Mouse (Mus musculus) kidney, embryonic 15.5 days (tissue): ENCODE results near the gene Capn5. TPM values are rescaled to one million over a fixed set of nuclear protein-coding genes. Genes with fewer than 3 reads are reported as not detected.

Experiments
- ATAC-seq: fragments of 200-750 bp; cut with Nextera tagmentation; replicated peaks from 2 replicates; pipeline ENCODE4 v1.8.0; 2017; ENCODE audit warnings: moderate TSS enrichment; ENCODE audit not compliant: low FRiP score
- H3K27ac ChIP-seq: fragments of 300-500 bp; sonication (generic); 2 replicates; pipeline ENCODE4 v1.5.1; 2015; ENCODE audit warnings: mild to moderate bottlenecking, inconsistent platforms
- H3K27me3 ChIP-seq: fragments of 300-500 bp; sonication (generic); 2 replicates; pipeline ENCODE4 v1.6.1; 2015; ENCODE audit warnings: inconsistent platforms
- H3K36me3 ChIP-seq: fragments of 300-500 bp; sonication (generic); 2 replicates; pipeline ENCODE4 v1.6.1; 2015; ENCODE audit warnings: inconsistent platforms
- H3K4me1 ChIP-seq: fragments of 300-500 bp; sonication (generic); 2 replicates; pipeline ENCODE4 v1.6.1; 2015; ENCODE audit warnings: inconsistent platforms
- H3K4me2 ChIP-seq: fragments of 300-500 bp; sonication (generic); 2 replicates; pipeline ENCODE4 v1.6.1; 2015; ENCODE audit warnings: moderate library complexity, mild to moderate bottlenecking, inconsistent platforms
- H3K4me3 ChIP-seq: fragments of 300-500 bp; sonication (generic); replicated peaks from 2 replicates; pipeline ENCODE4 v1.5.1; 2015; ENCODE audit warnings: mild to moderate bottlenecking, inconsistent platforms
- H3K9ac ChIP-seq: fragments of 300-500 bp; sonication (generic); 2 replicates; pipeline ENCODE4 v1.6.1; 2015; ENCODE audit warnings: mild to moderate bottlenecking, inconsistent platforms
- H3K9me3 ChIP-seq: fragments of 300-500 bp; sonication (generic); replicated peaks from 2 replicates; pipeline ENCODE4 v1.6.1; 2016; ENCODE audit warnings: inconsistent platforms
- WGBS: fragments of 180-500 bp; shearing (Covaris S2); methylation state at CpG from one replicate; pipeline ENCODE4 v1.1.7; 2015; ENCODE audit warnings: mixed read lengths; 5-methylcytosine and 5-hydroxymethylcytosine counted together
- polyA plus RNA-seq: library from polyadenylated mRNA; unstranded; fragments of >200 nt; fragmentation: Nextera tagmentation; extraction: Ambion mirVana; gene quantifications from 2 replicates; pipeline ENCODE4 v1.2.1, GENCODE M21; 2015

The Capn5 gene
- polyA plus RNA-seq: 12.7 and 14.1 TPM in 2 replicates

GRCm38 (mm10) chr7:98177929-98178559 lies at the start of gene Capn5:
Gene Capn5 (minus strand): TSS chr7:98178274.
- H3K4me3 ChIP-seq: peak within 1 kb of the TSS; percentile 64
- H3K9me3 ChIP-seq: no peaks in the 10 kb centered on the region
- H3K4me2 ChIP-seq: peak within 1 kb of the TSS; percentile 76
- H3K4me1 ChIP-seq: peaks cover 36% of the 10 kb centered on the region
- under 1% methylated on average over 38 of the region's 44 CpGs for WGBS
- no peaks in the 10 kb centered on the region for H3K36me3 ChIP-seq
- H3K9ac ChIP-seq: peak within 1 kb of the TSS; percentile 55
- peak; percentile 86 for ATAC-seq
- 0 out of 2 replicates have a peak, but pooled peaks cover 6% of the 10 kb centered on the region for H3K27me3 ChIP-seq
- peak within 1 kb of the TSS; percentile 93 for H3K27ac ChIP-seq

GRCm38 (mm10) chr7:98223796-98224195 lies 45.7 kb upstream of the Capn5 start:
- ATAC-seq: no peak
- Histone ChIP-seq H3K4me2 (no peak overlapping the region), H3K9ac (no peak overlapping the region), H3K36me3 (no peaks in the 10 kb centered on the region), H3K4me1 (no peaks in the 10 kb centered on the region), H3K27me3 (no peaks in the 10 kb centered on the region), H3K4me3 (no peak overlapping the region), H3K27ac (no peak overlapping the region), H3K9me3 (no peaks in the 10 kb centered on the region)
- WGBS: 88% methylated on average over 4 of the region's 4 CpGs

- H3K9me3 ChIP-seq: no peaks in the 10 kb centered on the region
- H3K27me3 ChIP-seq: no peaks in the 10 kb centered on the region
- ATAC-seq: no peak
- H3K4me1 ChIP-seq: no peaks in the 10 kb centered on the region
- no peak overlapping the region for H3K4me3 ChIP-seq
- H3K9ac ChIP-seq: no peak overlapping the region
- H3K4me2 ChIP-seq: no peak overlapping the region
- H3K36me3 ChIP-seq: 0 out of 2 replicates have a peak, but pooled peaks cover 3% of the 10 kb centered on the region
- no peak overlapping the region for H3K27ac ChIP-seq
Observed at GRCm38 (mm10) chr7:98216713-98217112, 38.6 kb upstream of the Capn5 start.

DNA sequence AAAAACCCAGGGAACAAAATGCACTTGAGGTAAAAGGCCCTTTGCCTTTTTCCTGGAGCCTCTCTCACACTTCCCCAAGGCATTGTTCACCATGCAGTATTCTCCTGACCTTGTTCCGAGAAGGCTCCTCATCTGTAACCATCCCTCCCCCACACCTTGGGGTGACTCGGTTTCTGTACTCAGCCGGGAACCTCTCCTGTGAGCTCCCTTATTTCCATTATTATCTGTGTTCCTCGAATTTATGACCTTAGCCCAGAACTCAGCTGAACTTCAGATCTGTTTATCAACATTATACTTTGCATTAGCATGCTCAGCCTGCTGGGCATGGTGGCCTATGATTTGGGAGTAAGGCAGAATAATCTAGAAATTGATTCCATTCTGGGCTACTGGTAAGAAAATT lies 24.9 kb upstream of the Capn5 start:
- H3K4me3 ChIP-seq: no peak overlapping the region
- no peak for ATAC-seq
- no peaks in the 10 kb centered on the region for H3K9me3 ChIP-seq
- H3K4me2 ChIP-seq: no peak overlapping the region
- H3K36me3 ChIP-seq: no peaks in the 10 kb centered on the region
- no peaks in the 10 kb centered on the region for H3K27me3 ChIP-seq
- no peak overlapping the region for H3K9ac ChIP-seq
- H3K27ac ChIP-seq: no peak overlapping the region
- no peaks in the 10 kb centered on the region for H3K4me1 ChIP-seq
- WGBS: 68% methylated on average over 4 of the region's 4 CpGs

DNA sequence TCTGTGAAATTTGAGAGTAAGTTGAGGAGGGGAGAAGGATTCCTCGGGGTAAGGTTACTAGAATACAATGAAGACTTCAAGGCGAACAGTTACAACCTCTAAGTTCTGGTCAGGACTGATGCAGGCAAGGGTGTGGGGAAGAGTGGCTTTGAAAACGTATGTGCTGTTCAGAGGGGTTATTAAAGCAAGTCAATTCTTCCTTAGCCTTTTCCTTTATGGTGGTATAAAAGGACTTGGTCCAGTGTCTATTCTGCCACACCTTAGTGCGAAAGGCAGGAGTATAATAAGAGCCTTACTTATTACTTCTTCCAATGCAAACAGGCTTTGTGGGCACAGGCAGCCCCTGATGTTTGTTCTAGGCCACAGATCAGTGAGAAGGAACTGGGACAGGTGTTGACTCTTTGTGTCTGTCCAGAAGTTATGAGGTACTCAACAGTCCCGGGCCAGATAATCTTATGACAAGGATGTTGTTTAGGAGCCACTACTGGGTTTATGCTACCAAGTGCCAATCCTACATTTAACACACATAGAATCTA lies 23.5 kb upstream of the Capn5 start:
- H3K27me3 ChIP-seq: peaks cover 3% of the 10 kb centered on the region
- no peak overlapping the region for H3K4me3 ChIP-seq
- no peak for ATAC-seq
- H3K9ac ChIP-seq: no peak overlapping the region
- no peak overlapping the region for H3K27ac ChIP-seq
- H3K4me1 ChIP-seq: no peaks in the 10 kb centered on the region
- 69% methylated on average over 5 of the region's 5 CpGs for WGBS
- no peak overlapping the region for H3K4me2 ChIP-seq
- no peaks in the 10 kb centered on the region for H3K9me3 ChIP-seq
- H3K36me3 ChIP-seq: no peaks in the 10 kb centered on the region

GRCm38 (mm10) chr7:98200396-98200795 lies 22.3 kb upstream of the Capn5 start:
- no peak overlapping the region for H3K27ac ChIP-seq
- H3K4me2 ChIP-seq: no peak overlapping the region
- ATAC-seq: no peak
- H3K27me3 ChIP-seq: peaks cover 14% of the 10 kb centered on the region
- H3K9me3 ChIP-seq: no peaks in the 10 kb centered on the region
- H3K36me3 ChIP-seq: no peaks in the 10 kb centered on the region
- no peak overlapping the region for H3K9ac ChIP-seq
- no peaks in the 10 kb centered on the region for H3K4me1 ChIP-seq
- WGBS: 95% methylated on average over 3 of the region's 3 CpGs
- H3K4me3 ChIP-seq: no peak overlapping the region

GRCm38 (mm10) chr7:98199381-98199780 lies 21.3 kb upstream of the Capn5 start, which contains the start of gene B3gnt6:
Gene B3gnt6 (minus strand): TSS chr7:98199481.
- no peaks in the 10 kb centered on the region for H3K9me3 ChIP-seq
- ATAC-seq: no peak
- no peak within 1 kb of the TSS for H3K4me3 ChIP-seq
- no peak within 1 kb of the TSS for H3K27ac ChIP-seq
- 92% methylated on average over 4 of the region's 4 CpGs for WGBS
- H3K9ac ChIP-seq: no peak within 1 kb of the TSS
- peaks cover 3% of the 10 kb centered on the region for H3K4me1 ChIP-seq
- H3K36me3 ChIP-seq: no peaks in the 10 kb centered on the region
- peaks cover 24% of the 10 kb centered on the region for H3K27me3 ChIP-seq
- no peak within 1 kb of the TSS for H3K4me2 ChIP-seq

DNA sequence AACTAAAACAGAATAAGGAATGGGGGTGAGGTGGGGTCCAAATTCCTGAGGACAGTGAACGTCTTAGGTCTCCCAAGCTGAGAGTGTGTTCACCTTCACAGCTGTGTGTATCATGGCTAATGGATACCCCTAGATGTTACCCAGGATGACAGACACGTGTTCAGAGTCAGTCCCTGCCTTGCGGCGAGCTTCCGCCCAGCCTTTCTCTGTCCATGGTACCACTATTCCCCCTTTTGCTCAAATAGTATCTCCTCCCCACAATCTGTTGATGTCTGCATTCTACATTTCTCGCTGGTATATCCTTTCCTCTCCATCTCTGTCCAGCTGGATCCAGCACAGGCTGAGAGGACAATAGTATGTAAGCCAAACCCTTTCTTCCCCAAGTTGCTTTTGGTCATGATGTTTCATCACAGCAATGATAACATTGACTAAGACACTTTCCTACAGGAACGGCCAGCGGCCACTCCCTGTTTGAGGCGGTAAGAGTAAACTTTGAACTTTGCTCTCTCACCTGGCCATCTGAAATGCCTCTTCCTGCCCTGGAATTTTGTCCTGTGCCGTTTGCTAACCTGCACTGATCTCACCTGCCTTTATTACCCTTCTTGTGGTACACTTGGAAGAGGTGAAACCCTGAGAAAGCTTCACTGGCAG lies 17.2 kb upstream of the Capn5 start:
- Histone ChIP-seq H3K4me2 (no peak overlapping the region), H3K36me3 (no peaks in the 10 kb centered on the region), H3K4me1 (peaks cover 14% of the 10 kb centered on the region), H3K4me3 (no peak overlapping the region), H3K9me3 (no peaks in the 10 kb centered on the region), H3K9ac (no peak overlapping the region), H3K27ac (no peak overlapping the region), H3K27me3 (peaks cover 60% of the 10 kb centered on the region)
- no peak; the same call in 1 of the 2 replicates for ATAC-seq
- WGBS: 36% methylated on average over 10 of the region's 10 CpGs

DNA sequence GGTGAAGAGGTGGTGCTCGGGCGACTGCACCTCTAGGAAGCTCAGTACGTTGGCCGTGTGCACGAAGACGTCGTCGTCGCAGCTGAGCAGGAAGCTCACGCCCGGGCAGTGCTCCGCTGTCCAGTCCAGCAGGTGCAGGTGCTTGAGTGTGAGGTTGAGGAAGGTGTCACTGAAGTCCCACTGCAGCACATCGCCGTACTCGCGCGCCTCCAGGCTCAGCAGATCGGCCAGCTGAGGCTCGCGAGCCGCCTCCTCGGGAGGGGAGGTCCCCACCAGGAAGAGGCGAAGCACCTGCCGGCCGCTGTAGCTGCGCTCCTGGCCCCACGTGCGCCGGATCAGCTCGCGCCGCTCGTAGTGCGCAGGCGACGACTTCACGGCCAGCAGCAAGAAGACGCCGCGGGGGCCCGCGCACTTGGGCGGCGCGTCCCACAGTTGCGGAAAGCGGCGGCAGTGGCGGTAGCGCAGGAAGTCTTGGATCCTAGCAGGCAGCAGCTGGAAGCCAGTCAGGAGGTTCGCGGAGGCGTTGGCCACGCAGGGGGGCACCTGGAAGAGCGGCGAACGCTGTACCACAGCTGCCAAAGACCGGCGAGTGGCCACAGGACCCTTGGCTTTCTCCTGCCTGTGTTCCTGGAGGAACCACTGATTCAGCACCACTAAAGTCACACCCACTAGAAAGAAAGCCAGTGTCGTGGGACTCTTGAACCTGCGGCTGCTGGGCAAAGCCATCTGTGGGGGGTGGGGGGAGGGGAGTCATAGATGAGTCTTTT lies 16.1 kb upstream of the Capn5 start:
- Histone ChIP-seq H3K9me3 (no peaks in the 10 kb centered on the region), H3K4me2 (peak overlapping the region; percentile 80), H3K4me3 (peak overlapping the region; percentile 43), H3K4me1 (peaks cover 14% of the 10 kb centered on the region), H3K36me3 (no peaks in the 10 kb centered on the region), H3K27ac (no peak overlapping the region), H3K9ac (peak overlapping the region; percentile 35), H3K27me3 (peaks cover 61% of the 10 kb centered on the region)
- WGBS: 2% methylated on average over 60 of the region's 61 CpGs
- ATAC-seq: 0 out of 2 replicates have a peak, but pooled peaks have one; percentile 23

DNA sequence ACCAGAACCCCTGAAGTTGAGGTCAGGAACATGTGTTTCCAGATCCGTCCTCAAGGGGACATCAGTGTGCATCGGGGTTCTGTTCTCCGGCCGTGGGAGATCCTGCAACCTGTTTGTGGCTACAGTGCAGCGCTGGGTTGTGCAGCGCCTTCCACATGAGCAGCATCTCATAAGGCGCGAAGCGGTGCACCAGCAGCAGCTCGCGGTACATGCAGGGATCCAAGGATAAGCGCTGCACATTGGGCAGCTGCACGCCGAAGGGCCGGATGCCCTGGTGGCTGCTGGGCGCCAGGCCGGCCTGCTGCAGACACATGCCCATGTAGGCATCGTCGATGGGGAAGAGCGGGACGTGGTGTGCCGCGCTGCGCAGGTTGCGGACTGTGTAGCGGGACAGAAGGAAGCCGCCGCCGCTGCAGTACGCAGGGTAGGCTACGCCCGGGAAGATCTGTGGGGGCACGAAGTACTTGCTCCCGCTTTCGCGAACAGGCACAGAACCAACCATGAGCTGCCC lies 15.5 kb upstream of the Capn5 start:
- H3K4me2 ChIP-seq: peak overlapping the region; percentile 80
- H3K9me3 ChIP-seq: no peaks in the 10 kb centered on the region
- H3K4me1 ChIP-seq: peaks cover 14% of the 10 kb centered on the region
- WGBS: 6% methylated on average over 36 of the region's 36 CpGs
- H3K9ac ChIP-seq: peak overlapping the region; percentile 35
- H3K27me3 ChIP-seq: peaks cover 61% of the 10 kb centered on the region
- H3K4me3 ChIP-seq: peak overlapping the region; percentile 43
- ATAC-seq: peak; percentile 28; the same call in 1 of the 2 replicates
- no peaks in the 10 kb centered on the region for H3K36me3 ChIP-seq
- no peak overlapping the region for H3K27ac ChIP-seq

- H3K9ac ChIP-seq: no peak overlapping the region
- H3K4me1 ChIP-seq: peaks cover 14% of the 10 kb centered on the region
- no peak overlapping the region for H3K4me2 ChIP-seq
- 58% methylated on average over 17 of the region's 17 CpGs for WGBS
- H3K9me3 ChIP-seq: no peaks in the 10 kb centered on the region
- H3K27me3 ChIP-seq: peaks cover 60% of the 10 kb centered on the region
- peak; percentile 34; the same call in 1 of the 2 replicates for ATAC-seq
- no peaks in the 10 kb centered on the region for H3K36me3 ChIP-seq
- H3K27ac ChIP-seq: no peak overlapping the region
- H3K4me3 ChIP-seq: no peak overlapping the region
Observed at GRCm38 (mm10) chr7:98191571-98192250, 13.6 kb upstream of the Capn5 start.
